Mouse (Mus musculus) ES-Bruce4 (cell line): ENCODE results near the gene Gpx5.
"Not testable (repeated sequence)": the region's sequence is repeated elsewhere in the genome, so short reads cannot be mapped to it uniquely, and the experiment has no call there.

ENCODE experiments used
- CTCF ChIP-seq: IDR thresholded peaks from one replicate; pipeline ENCODE4 v1.8.1; 2011; ENCODE audit warnings: low read depth, low read length
- POLR2A ChIP-seq: IDR thresholded peaks from one replicate; pipeline ENCODE4 v1.8.1; 2011; ENCODE audit warnings: low read length; ENCODE audit not compliant: insufficient read depth

GRCm38 (mm10) chr13:21244967-21245366 is 47.6 kb downstream of the Gpx5 start:
- not testable (repeated sequence) for TF ChIP-seq POLR2A, CTCF
